Mouse (Mus musculus) kidney, adult 18-20 months (tissue): ENCODE measurements at regions not wholly inside any gene's neighbourhood (a gene's known extent, or its start where the extent isn't known, plus 50 kb on each side); places are given as distances from the start of the nearest gene placed in this dataset.

Experiments
- DNase-seq: peaks from one replicate; pipeline ENCODE4 v3.0.0; 2021

DNA sequence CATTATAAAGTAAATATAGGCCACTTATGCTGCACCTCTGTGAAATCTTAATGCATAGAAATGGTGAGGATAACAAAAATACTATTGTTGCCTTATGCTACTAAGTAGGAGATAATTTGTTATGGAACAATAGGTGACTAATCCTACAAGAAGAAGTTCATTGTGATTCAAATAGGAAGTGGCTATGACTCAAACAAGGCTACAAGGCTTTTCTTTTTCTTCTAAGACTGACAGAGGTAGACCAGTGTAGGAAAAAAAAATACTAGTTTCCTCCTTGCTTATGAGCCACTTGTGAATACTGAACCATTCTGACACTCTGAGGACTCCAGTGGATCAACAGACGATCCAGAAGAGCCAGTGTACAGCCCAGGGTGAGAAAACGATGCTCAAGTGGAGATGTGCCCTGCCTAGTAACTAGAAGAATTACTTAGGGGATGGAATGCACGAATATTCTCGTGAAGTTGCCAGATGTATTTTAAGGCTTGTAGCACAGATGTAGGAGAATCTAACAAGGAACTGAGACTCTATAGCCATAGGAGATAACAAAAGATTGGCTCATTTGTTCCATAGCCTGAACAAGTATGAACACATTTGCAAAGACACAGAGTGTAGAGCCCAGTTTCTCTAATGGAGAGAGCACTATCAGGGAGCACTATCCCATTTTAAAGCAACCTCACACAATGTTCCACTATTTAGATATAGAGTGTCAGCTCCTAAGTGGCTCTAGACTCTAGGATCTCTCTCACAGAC is 60.3 kb downstream of the Fzd1 start:
- no peak for DNase-seq

DNA sequence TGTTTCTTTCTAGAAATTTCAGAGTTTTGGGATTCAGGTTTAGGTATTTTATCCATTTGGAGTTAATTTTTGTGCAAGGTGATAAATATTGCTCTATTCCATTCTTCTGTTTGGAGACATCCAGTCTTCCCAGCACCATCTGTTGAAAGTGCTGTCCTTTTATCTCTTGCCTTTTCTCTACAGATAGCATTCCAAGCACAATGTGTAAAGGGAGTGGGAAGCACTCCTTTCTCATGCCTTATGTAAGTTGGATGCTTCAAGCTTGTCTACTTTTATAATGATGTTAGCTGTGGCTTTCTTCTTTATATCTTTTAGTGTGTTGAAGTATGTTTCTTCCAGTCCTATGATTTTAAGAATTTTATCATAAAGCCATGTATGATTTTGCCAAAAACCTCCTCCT is 61.1 kb downstream of the Fzd1 start:
- DNase-seq: no peak

DNA sequence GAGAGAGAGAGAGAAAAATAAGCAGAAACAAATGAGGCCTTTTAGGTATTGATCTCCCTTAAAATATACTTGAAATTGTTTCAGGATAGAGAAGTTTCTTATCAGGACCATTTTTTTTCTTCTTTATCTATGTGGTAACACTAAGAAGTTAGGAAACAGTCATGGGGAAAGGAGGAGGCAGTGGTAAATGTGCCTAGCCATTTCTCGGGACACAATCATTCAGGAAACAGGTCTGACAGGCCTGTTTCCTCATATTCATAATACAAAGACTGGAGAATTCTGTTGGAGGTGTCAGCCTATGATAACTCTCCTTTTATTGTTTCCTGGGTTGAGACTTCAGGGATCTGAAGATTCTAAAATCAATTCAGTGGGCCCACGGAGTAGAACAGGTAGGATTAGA is 68.7 kb downstream of the Fzd1 start:
- no peak for DNase-seq

DNA sequence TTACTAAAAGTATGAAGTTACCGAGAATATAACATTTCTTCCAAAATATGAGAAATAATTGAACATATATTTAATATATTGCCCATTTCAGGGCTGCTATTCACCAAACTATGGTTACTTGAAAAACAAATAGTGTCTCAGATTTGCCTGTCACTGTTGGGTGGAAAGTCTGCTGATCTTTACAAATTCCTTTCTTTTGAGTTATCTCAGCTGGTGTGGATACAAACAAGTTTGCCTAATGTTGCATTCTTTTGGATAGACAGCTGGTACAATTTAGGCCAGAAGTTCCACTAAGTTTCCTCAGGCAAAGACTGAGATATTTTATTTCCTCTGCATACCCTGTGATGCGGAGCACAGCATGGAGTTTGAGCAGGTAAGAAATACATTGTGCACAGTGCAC is 82.5 kb downstream of the Fzd1 start:
- no peak for DNase-seq

DNA sequence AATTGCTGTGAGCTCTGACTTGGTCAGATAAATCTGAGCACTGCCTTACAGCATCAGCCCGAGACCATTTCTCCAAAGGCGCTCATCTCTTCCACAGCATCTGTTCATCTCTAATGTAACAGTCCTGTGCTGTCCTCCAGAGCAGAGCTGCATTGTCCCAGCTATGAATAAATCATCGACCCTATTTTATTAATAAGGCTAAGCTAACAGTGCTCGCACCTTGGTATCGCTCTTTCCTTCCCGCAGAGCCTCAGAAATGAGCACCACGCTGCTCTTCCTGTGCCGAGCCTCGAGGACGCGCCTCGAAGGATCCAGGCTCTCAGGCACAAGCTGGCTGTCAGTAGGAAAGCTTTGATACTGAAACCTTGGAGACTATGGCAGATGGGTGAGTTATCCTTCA is 91.5 kb downstream of the Fzd1 start:
- DNase-seq: no peak

DNA sequence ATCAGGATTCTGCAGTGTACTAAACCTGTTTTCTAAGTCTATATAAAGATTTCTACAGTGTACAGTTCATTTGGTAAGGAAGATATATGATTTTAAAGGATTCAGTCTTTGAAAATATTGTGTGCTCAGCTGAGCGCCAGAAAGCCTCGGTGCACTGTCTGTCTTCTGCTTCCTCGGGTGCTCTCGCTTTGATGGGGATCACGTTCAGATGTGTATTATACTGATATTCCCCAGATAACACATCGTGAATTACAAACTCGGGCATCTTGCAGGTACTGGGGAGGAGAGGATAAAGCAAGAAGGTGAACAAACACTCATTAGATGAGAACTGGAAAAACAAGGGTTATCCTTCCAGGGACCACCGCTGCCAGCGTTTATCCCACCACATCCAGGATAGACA is 91.9 kb downstream of the Fzd1 start:
- DNase-seq: no peak

DNA sequence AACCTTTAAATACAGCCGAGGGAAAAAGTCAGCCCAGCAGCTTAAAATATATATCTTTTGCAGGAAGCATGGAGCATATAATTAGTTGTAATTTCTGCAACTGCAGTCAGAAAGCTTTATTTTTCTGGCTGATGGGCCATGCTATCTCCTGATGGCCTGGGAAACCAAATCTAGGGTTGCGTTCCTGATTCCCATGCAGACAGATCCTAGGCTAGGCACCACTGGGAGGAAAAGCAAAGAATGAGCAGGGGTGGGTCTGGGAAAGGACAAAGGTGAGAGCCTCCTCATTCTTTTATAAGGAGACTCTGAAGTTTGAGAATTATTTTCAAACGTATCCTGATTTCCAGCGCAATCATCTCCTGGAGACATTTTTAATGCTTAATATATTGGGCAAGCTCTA is 92.9 kb downstream of the Fzd1 start:
- no peak for DNase-seq

DNA sequence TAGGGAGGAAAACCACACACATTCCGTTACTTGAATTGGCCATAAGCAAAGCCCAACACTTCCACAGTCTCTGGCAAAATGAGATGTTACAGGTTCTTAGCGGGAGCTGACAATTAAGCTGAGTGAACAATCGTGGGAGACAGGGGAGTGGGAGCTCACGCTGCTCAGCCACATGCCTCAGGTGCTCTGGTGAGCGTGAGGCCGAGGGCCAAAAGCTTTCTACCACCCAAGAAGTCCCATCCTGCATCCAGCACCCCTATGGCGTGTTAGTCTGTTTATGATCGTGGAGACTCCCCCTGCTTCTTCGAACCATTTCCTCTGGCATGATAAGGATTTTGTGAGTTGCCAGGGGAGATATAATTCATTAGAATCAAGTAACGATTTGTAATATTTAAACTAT is 93.3 kb downstream of the Fzd1 start:
- no peak for DNase-seq

DNA sequence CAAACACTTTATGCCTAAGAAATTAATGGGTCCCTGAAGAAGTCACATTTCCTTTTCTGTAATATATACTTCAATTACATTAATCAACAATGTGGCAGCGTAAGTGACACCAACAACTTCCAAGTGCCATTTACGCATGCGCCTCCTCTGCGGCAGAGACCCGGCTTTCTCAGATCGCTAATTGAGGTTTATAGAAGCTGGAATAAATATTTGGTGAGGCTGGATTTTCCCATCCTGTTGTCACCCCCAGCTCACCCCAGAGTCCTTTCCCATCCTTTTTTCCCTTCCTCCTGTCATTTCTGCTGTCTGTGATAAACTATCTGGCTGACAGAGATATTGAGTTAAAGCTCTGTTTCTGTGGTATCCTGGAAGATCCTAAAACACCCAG is 95.6 kb downstream of the Fzd1 start:
- DNase-seq: no peak

DNA sequence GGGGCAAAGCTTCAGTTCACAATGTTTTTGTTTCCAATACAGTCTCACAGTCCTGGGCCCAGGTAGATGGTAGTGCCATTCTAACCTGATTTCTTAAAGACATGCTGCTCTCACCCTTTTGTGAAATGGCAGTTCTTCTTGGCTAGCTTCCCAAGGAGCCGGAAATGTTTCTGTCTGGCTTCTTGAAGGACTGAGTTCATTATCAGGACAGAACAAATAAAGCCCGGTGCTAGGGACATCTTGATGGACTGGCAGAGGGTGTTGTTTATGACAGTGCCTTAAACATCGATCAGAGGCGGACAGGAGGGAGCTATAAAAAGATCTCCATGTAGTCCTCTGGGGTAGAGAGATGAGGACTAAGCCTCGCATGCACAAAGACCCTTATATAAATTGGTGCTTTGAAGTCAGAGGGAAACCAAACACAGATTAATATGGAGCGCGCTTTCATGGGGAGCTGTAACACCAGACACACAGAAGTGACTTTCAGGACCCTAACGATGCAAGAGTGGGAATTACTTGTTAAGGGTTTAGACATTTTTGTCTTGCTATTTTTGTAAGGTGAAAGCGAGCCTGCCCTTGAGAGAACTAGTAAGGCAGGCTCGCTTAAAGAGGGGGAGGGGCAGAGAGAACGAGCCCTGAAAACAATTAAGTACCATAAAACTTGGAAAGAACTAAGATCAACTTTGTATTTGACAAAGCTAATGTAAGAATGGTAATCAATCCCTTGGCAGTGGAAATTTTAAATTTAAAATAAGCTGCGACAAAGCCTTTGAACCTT is 96.2 kb downstream of the Fzd1 start:
- DNase-seq: no peak

DNA sequence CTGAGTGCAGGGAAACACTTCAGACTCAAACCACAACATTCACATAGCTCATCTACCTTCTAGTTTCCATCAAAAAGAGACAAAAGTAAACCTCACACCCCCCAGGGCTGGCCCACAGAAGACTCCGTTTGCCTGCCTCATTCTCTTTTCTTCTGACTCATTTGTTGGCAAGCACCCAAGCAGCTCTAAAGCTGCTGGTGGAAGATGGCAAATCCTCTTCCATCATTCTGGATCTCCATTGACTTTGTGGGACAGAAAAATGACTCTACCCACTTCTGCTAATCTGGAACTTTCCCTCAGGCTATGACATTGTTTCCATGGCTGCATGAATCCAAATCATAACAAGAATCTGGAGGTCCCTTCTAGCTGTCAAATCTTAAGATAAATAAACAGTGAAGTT is 99.9 kb downstream of the Fzd1 start:
- no peak for DNase-seq

DNA sequence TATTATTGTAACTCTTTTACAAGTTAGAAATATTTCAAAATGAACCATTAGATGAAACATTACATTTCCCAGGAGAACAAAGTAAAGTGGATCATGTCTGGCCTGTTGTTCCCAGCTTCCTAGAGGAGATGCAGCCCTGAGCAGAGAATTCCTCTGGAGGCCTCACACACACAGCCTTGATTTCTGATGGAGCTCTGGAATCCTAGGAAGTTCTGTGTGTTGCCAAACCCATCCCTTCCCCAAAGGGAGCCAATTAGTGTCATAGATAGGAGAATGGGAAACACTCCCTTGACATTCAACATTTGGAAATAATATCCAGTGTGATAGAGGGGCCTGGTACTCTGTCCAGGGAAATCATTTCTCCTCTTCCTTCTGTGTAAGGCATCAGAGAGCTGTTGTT is 103.6 kb downstream of the Fzd1 start:
- DNase-seq: no peak

DNA sequence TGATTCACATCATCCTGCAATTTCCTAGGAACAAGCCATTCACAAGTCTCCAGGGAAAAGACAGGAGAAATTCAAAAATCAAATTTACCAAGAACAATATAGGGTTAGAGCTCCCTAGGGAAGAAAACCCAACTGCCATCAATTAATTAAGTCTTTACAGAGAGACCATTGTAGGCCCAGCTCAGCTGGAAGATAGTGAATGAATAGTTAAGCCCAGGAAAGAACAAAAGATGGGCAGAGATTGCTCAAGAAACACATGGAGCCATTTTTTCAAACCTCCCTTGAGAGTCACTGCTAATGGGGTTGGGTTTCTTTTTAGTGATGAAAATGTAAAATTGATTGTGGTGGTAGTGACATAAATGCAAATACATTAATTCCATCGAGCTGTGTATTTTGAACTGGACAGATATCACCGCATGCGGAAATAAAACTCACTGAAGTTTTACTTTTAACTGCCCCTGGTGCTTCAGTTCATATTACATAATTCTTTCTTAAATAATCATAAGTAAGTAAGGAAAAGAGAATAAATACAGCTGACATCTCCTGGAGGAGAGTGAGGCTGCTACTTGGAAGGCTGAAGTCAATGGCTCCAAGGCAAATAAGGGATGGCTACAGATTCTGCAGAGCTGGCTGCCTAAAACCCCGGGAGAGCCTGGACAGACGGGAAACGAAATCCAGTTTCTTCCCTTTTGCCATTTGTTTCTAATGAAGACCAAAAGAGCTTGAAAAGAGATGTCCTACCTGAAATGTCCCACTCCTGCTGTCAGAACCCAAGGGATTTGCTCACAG is 106.5 kb downstream of the Fzd1 start:
- no peak for DNase-seq

DNA sequence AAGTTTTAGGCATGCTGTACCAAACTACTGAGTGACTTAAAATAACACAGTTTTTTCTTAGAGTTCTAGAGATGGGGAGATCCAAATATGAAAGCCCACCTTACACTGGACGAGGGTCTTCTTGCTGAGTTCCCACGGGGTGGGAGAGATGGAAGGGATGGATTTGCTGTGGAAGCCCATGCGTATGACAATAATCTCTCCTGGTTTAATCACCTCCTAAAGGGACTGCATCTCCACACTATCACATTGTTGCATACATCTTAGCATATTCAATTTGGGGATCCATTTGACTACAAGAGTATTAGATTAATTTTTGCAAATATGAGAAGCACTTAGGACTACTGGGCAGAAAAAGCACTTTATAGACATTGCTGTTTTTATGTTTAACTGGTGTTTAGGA is 107.1 kb downstream of the Fzd1 start:
- DNase-seq: no peak

DNA sequence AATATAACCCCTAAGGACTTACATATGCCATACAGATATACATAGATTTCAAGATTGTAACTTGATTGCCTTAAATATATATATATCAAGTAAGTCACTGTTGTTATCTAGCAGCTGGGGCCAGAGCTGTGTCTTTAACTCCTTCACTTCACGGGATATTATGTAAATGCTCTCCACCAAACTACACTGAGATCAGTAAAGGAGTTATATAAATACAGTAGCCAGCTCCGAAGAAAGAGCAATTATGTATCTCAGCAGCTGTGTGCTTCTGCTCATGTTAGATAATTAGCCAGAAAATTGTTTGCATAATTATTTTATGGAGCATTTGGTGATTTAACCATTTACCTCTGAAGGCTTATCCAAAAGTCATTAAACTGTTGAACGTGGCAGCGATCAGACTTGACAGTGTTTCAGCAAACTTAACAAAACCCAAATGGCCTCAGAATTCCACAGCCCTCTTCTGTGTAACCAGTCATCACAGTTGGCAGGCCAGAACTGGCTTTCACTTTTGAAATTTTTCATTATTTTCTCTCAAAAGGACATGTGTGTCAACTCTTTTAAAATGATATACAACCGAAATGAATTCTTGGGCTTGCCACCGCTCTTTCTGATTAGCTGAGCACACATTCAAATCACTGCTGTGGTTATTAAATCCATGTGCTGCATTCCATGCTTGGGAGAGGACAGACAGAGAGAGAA is 107.8 kb downstream of the Fzd1 start:
- DNase-seq: no peak

DNA sequence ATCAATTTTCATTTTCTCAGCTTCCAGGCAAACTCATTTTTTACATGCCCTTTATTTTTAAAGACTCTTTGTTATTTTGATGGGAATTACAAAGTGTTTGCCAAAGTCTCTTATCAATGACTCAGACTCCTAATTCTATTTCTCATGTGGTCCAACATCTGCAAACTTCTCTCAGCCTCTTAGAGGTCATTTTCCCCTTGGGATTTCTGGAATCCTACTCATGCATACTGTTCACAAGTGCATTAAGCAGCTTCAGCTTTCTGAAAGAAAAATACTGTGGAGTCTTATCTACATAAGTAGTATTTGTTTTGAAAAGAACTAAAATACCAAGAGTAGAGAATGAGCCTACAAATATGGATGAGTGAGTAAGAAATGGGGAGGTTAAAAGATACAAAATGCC is 116.8 kb downstream of the Fzd1 start:
- DNase-seq: no peak

DNA sequence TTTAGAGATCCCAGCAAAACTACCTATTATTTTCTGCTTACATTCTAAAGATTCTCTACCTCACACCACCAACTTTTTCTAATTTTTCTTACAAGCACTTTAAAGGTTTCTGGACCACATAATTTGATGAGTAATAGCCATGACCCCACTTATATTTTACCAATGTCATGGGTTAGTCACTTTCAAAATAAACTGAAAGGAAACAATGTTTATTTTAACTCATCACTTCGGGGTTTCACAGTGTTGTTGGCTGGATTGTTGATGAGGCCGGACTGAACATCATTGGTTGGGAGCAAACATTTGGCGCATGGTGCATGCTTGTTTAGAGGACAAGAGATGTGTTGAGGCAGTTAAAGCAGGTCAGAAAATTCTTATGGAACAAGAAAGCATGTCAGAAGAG is 124.1 kb downstream of the Fzd1 start:
- no peak for DNase-seq

DNA sequence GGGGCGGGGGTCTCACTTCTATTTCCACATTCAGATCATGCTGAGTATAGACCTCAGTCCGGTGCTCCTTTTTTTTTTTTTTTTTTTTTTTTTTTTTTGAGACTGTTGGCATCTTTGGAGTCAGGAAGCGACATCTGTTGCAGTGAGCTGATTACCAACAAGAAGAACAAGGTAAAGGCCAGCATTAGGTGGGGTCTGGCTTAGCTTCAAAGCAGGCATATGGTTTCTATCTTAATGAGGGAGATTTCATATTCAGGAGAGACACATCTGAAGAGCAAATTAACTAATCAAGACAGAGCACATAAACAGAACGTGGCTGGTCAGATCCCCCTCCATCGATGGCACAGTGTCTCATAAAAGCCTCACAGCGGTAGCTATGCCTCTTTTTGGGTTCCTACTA is 132.6 kb downstream of the Fzd1 start:
- DNase-seq: no peak

DNA sequence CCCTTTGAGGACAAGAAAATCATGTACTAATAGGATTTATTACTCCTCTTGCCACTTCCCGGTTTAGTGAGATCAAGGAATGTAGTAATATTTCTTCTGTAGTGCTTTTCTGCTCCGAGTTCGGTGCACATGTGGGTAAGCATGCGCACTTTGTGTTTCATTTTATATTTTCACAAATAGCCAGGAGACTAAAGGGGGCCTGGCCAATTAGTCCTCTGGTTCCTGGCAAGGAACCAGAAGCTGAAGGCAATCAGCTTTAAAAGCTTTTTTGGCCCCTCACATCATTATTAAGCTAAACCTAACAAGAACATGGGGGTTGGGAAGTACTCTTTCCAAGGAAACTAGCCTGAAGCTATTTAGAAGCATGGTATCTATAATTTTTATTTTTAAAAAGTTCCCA is 134.2 kb downstream of the Fzd1 start:
- no peak for DNase-seq

DNA sequence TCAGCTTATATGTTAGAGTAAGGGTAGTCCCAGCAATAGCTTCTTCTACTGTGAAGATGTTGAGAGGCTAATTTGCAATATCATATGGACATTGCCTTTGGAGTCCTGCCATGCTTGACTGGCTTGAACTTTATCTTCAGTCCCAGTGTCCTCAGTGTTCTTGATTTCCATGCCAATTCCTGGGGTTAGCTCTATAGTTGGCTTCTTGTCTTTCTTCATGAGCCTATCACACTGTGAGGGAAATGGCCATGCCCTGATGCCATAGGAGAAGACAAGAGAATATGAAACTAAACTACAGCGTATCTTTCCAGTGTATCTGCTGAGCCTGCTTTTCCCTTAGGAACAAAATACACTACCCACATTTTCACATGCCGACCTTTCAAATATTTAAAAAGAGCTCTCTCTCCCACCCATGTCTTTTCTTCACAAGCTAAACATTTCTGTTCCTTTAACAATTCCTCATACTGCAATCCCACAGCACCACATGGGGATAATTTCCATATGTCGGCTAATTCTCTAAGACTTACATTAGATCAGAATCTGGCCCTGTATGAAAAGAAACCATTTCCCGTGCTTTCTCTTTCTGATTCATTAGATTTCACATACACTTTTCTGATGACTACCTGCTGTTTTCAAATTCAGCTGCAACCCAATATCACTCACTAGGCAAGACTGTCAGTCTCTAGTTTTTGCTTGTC is 137.2 kb downstream of the Fzd1 start:
- no peak for DNase-seq

DNA sequence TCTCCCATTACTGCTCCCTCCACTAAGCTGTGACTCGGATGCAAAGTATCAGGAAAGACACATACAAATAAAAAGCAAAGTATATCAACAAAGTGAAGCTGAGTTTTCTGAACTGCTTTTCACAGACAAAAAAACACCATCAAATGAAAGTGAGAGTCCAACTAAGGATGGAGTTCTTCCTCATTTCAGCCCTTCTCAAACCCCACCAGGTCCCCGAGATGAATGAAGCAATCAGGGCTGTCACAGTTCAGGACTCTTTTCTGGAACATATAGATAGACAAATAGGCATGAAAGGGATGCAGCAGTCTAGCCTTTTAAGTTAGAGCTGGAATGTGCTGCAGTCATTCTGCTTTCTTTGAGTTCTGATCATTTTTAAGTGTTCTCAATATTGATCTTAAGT is 142.6 kb downstream of the Fzd1 start:
- DNase-seq: no peak

DNA sequence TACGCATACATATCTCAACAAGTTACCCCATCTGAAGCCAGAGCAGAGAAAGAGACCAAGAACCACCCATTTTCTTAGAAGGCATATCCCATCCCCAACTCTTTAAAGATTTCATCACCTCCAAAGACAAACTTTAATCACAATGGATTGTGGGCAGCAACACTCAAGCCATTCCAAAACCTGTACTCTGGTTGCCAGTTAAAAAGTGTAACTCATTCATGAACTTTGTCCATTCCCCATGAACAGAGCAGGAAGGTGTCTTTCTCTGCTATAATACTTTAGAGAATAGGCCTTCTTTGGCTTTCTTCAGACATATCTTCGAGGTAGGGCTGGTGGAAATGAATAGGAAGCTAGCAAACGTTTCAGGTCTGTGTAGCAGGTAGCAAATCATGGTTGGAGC is 160.4 kb downstream of the Fzd1 start:
- DNase-seq: no peak

DNA sequence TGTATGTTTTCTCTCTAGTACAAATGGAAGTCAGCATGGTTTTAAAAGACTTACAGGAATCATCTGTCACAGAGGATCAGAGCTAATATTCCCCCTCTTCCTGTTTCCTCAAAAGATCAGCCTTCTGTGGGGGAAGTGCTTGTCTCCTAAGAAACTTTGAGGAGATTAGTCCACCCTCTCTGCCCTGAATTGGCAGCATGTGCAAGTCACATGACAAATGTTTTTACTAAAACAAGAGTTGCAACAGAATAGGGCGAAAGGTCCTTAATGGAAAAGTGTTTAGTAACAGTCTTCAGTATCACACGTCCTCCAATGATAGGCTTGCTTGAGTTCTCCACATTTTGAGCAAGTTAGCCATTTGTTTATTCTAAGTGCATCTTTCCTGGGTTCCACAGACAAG is 162.8 kb downstream of the Fzd1 start:
- DNase-seq: peak; percentile 16
